Mouse (Mus musculus) heart, adult 8-10 months (tissue): ENCODE results near the gene Tmem132d. TPM values are rescaled to one million over a fixed set of nuclear protein-coding genes. Genes with fewer than 3 reads are reported as not detected.

ENCODE experiments used
- DNase-seq: peaks from one replicate; pipeline ENCODE4 v3.0.0; 2022; ENCODE audit warnings: low spot score
- total RNA-seq, 4 experiments: library from RNA; stranded (reverse); gene quantifications; 2 replicates each; pipeline ENCODE4 v1.2.4; 2022

Tmem132d gene
- total RNA-seq, 4 experiments from 2014 or later: not detected

GRCm38 (mm10) chr5:128407546-128407945, 25.3 kb downstream of the Tmem132d start:
- DNase-seq: no peak

GRCm38 (mm10) chr5:128405071-128405470, 27.8 kb downstream of the Tmem132d start:
- no peak for DNase-seq

GRCm38 (mm10) chr5:128404223-128404622, 28.7 kb downstream of the Tmem132d start:
- DNase-seq: no peak

- no peak for DNase-seq
Measured at GRCm38 (mm10) chr5:128392372-128392771, 40.5 kb downstream of the Tmem132d start.

- no peak for DNase-seq
Measured at GRCm38 (mm10) chr5:128389665-128390064, 43.2 kb downstream of the Tmem132d start.

GRCm38 (mm10) chr5:128388358-128389141, 44.3 kb downstream of the Tmem132d start:
- no peak for DNase-seq

GRCm38 (mm10) chr5:128369814-128370213, 63.1 kb downstream of the Tmem132d start:
- DNase-seq: no peak

GRCm38 (mm10) chr5:128369111-128369510, 63.8 kb downstream of the Tmem132d start:
- no peak for DNase-seq

- no peak for DNase-seq
Measured at GRCm38 (mm10) chr5:128365261-128365985, 67.5 kb downstream of the Tmem132d start.

GRCm38 (mm10) chr5:128360946-128361675, 71.8 kb downstream of the Tmem132d start:
- no peak for DNase-seq

- DNase-seq: no peak
Measured at GRCm38 (mm10) chr5:128348835-128349234, 84.0 kb downstream of the Tmem132d start.

- DNase-seq: no peak
Measured at GRCm38 (mm10) chr5:128336841-128337240, 96.0 kb downstream of the Tmem132d start.

GRCm38 (mm10) chr5:128332766-128333165, 100.1 kb downstream of the Tmem132d start:
- DNase-seq: no peak

GRCm38 (mm10) chr5:128330351-128330750, 102.5 kb downstream of the Tmem132d start:
- DNase-seq: no peak

- DNase-seq: no peak
Measured at GRCm38 (mm10) chr5:128302387-128302786, 130.5 kb downstream of the Tmem132d start.

- DNase-seq: no peak
Measured at GRCm38 (mm10) chr5:128291191-128291590, 141.7 kb downstream of the Tmem132d start.

GRCm38 (mm10) chr5:128273255-128273654, 159.6 kb downstream of the Tmem132d start:
- no peak for DNase-seq

GRCm38 (mm10) chr5:128267366-128267765, 165.5 kb downstream of the Tmem132d start:
- DNase-seq: no peak

GRCm38 (mm10) chr5:128244219-128244618, 188.7 kb downstream of the Tmem132d start:
- no peak for DNase-seq

- no peak for DNase-seq
Measured at GRCm38 (mm10) chr5:128236638-128237335, 196.1 kb downstream of the Tmem132d start.

GRCm38 (mm10) chr5:128235611-128236010, 197.3 kb downstream of the Tmem132d start:
- DNase-seq: no peak

GRCm38 (mm10) chr5:128233101-128233500, 199.8 kb downstream of the Tmem132d start:
- no peak for DNase-seq
